Mouse (Mus musculus): ENCODE data around the gene Klk6. TPM values are rescaled to one million over a fixed set of nuclear protein-coding genes. Genes with fewer than 3 reads are reported as not detected.

The Klk6 gene
- polyA plus RNA-seq, 1 experiment = 102 TPM

GRCm38 (mm10) chr7:43829006-43829405 is 4.7 kb downstream of the Klk6 start:
- TF ChIP-seq POLR2A (IDR thresholded peaks at IDR 0.05; ENCODE audit: borderline replicate concordance, insufficient read depth, low read length) (no peak), CTCF (IDR thresholded peaks at IDR 0.05; ENCODE audit: borderline replicate concordance, insufficient read depth, low read depth, low read length) (no peak)
- H3K27ac ChIP-seq (ENCODE audit: insufficient read depth, low read length) = no peak overlapping the region
- no peaks in the 10 kb centered on the region for H3K4me1 ChIP-seq (ENCODE audit: control insufficient read depth, insufficient read depth, low read length)
- H3K4me3 ChIP-seq (replicated peaks; ENCODE audit: insufficient read depth, low read depth, low read length) = no peak overlapping the region
- no peak for DNase-seq
- no peaks in the 10 kb centered on the region; the same call in 1 of the 2 replicates for H3K27me3 ChIP-seq (ENCODE audit: control insufficient read depth, insufficient read depth, low read length)
- 87% methylated on average over 8 of the region's 8 CpGs for WGBS

- WGBS = 52% methylated on average over 3 of the region's 3 CpGs
- Histone ChIP-seq H3K4me1 (ENCODE audit: control insufficient read depth, insufficient read depth, low read length) (no peaks in the 10 kb centered on the region), H3K27me3 (ENCODE audit: control insufficient read depth, insufficient read depth, low read length) (no peaks in the 10 kb centered on the region), H3K4me3 (replicated peaks; ENCODE audit: insufficient read depth, low read depth, low read length) (no peak within 1 kb of the TSS), H3K27ac (ENCODE audit: insufficient read depth, low read length) (no peak within 1 kb of the TSS)
- TF ChIP-seq POLR2A (IDR thresholded peaks at IDR 0.05; ENCODE audit: borderline replicate concordance, insufficient read depth, low read length) = no peak
- TF ChIP-seq CTCF (IDR thresholded peaks at IDR 0.05; ENCODE audit: borderline replicate concordance, insufficient read depth, low read depth, low read length) = no peak
- DNase-seq = no peak
Observed at GRCm38 (mm10) chr7:43841701-43842100, 17.4 kb downstream of the Klk6 start, which contains the start of gene Klk5. Gene Klk5 (plus strand): TSS chr7:43841971.

GRCm38 (mm10) chr7:43843801-43844200 is 19.5 kb downstream of the Klk6 start:
- DNase-seq = no peak
- no peaks in the 10 kb centered on the region for H3K27me3 ChIP-seq (ENCODE audit: control insufficient read depth, insufficient read depth, low read length)
- H3K27ac ChIP-seq (ENCODE audit: insufficient read depth, low read length) = no peak overlapping the region
- no peak for TF ChIP-seq POLR2A (IDR thresholded peaks at IDR 0.05; ENCODE audit: borderline replicate concordance, insufficient read depth, low read length)
- no peak for TF ChIP-seq CTCF (IDR thresholded peaks at IDR 0.05; ENCODE audit: borderline replicate concordance, insufficient read depth, low read depth, low read length)
- 87% methylated on average over 4 of the region's 4 CpGs for WGBS
- H3K4me3 ChIP-seq (replicated peaks; ENCODE audit: insufficient read depth, low read depth, low read length) = no peak overlapping the region
- no peaks in the 10 kb centered on the region for H3K4me1 ChIP-seq (ENCODE audit: control insufficient read depth, insufficient read depth, low read length)

GRCm38 (mm10) chr7:43851616-43852015 is 27.3 kb downstream of the Klk6 start:
- no peak for DNase-seq
- TF ChIP-seq POLR2A (IDR thresholded peaks at IDR 0.05; ENCODE audit: borderline replicate concordance, insufficient read depth, low read length) (no peak), CTCF (IDR thresholded peaks at IDR 0.05; ENCODE audit: borderline replicate concordance, insufficient read depth, low read depth, low read length) (no peak)
- WGBS = 85% methylated on average over 6 of the region's 6 CpGs

GRCm38 (mm10) chr7:43854642-43855380 is 30.5 kb downstream of the Klk6 start:
- DNase-seq = no peak
- H3K27ac ChIP-seq (ENCODE audit: insufficient read depth, low read length) = no peak overlapping the region
- TF ChIP-seq POLR2A (IDR thresholded peaks at IDR 0.05; ENCODE audit: borderline replicate concordance, insufficient read depth, low read length) = no peak
- TF ChIP-seq CTCF (IDR thresholded peaks at IDR 0.05; ENCODE audit: borderline replicate concordance, insufficient read depth, low read depth, low read length) = no peak
- WGBS = 76% methylated on average over 9 of the region's 9 CpGs
- no peaks in the 10 kb centered on the region for H3K4me1 ChIP-seq (ENCODE audit: control insufficient read depth, insufficient read depth, low read length)
- no peaks in the 10 kb centered on the region for H3K27me3 ChIP-seq (ENCODE audit: control insufficient read depth, insufficient read depth, low read length)
- H3K4me3 ChIP-seq (replicated peaks; ENCODE audit: insufficient read depth, low read depth, low read length) = no peak overlapping the region

More at GRCm38 (mm10) chr7:43851616-43852015, 27.3 kb downstream of the Klk6 start:
- H3K4me3 ChIP-seq (replicated peaks; ENCODE audit: insufficient read depth, low read depth, low read length) = no peak overlapping the region
- H3K27me3 ChIP-seq (ENCODE audit: control insufficient read depth, insufficient read depth, low read length) = no peaks in the 10 kb centered on the region
- H3K27ac ChIP-seq (ENCODE audit: insufficient read depth, low read length) = no peak overlapping the region
- H3K4me1 ChIP-seq (ENCODE audit: control insufficient read depth, insufficient read depth, low read length) = no peaks in the 10 kb centered on the region

- TF ChIP-seq POLR2A (IDR thresholded peaks at IDR 0.05; ENCODE audit: borderline replicate concordance, insufficient read depth, low read length) (no peak), CTCF (IDR thresholded peaks at IDR 0.05; ENCODE audit: borderline replicate concordance, insufficient read depth, low read depth, low read length) (no peak)
- no peak for DNase-seq
- no peaks in the 10 kb centered on the region for H3K4me1 ChIP-seq (ENCODE audit: control insufficient read depth, insufficient read depth, low read length)
- WGBS = 76% methylated on average over 3 of the region's 3 CpGs
- no peak overlapping the region for H3K4me3 ChIP-seq (replicated peaks; ENCODE audit: insufficient read depth, low read depth, low read length)
- H3K27me3 ChIP-seq (ENCODE audit: control insufficient read depth, insufficient read depth, low read length) = no peaks in the 10 kb centered on the region
- H3K27ac ChIP-seq (ENCODE audit: insufficient read depth, low read length) = no peak overlapping the region
Observed at GRCm38 (mm10) chr7:43855709-43856108, 31.4 kb downstream of the Klk6 start.

- no peak overlapping the region for H3K27ac ChIP-seq (ENCODE audit: insufficient read depth, low read length)
- 77% methylated on average over 7 of the region's 7 CpGs for WGBS
- no peak overlapping the region for H3K4me3 ChIP-seq (replicated peaks; ENCODE audit: insufficient read depth, low read depth, low read length)
- H3K27me3 ChIP-seq (ENCODE audit: control insufficient read depth, insufficient read depth, low read length) = no peaks in the 10 kb centered on the region
- TF ChIP-seq CTCF (IDR thresholded peaks at IDR 0.05; ENCODE audit: borderline replicate concordance, insufficient read depth, low read depth, low read length) (no peak), POLR2A (IDR thresholded peaks at IDR 0.05; ENCODE audit: borderline replicate concordance, insufficient read depth, low read length) (no peak)
- no peaks in the 10 kb centered on the region for H3K4me1 ChIP-seq (ENCODE audit: control insufficient read depth, insufficient read depth, low read length)
- no peak for DNase-seq
Observed at GRCm38 (mm10) chr7:43856307-43856706, 32.0 kb downstream of the Klk6 start.

- WGBS = 90% methylated on average over 12 of the region's 12 CpGs
- H3K4me1 ChIP-seq (ENCODE audit: control insufficient read depth, insufficient read depth, low read length) = no peaks in the 10 kb centered on the region
Observed at GRCm38 (mm10) chr7:43857501-43857900, 33.2 kb downstream of the Klk6 start.

More at GRCm38 (mm10) chr7:43857501-43857900, 33.2 kb downstream of the Klk6 start:
- no peak overlapping the region for H3K27ac ChIP-seq (ENCODE audit: insufficient read depth, low read length)
- TF ChIP-seq CTCF (IDR thresholded peaks at IDR 0.05; ENCODE audit: borderline replicate concordance, insufficient read depth, low read depth, low read length) (no peak), POLR2A (IDR thresholded peaks at IDR 0.05; ENCODE audit: borderline replicate concordance, insufficient read depth, low read length) (no peak)
- no peak for DNase-seq
- H3K27me3 ChIP-seq (ENCODE audit: control insufficient read depth, insufficient read depth, low read length) = no peaks in the 10 kb centered on the region
- no peak overlapping the region for H3K4me3 ChIP-seq (replicated peaks; ENCODE audit: insufficient read depth, low read depth, low read length)
